Mouse (Mus musculus) hindbrain, embryonic 10.5 days (tissue): ENCODE measurements around the gene Cers3. TPM values are rescaled to one million over a fixed set of nuclear protein-coding genes. Genes with fewer than 3 reads are reported as not detected.

Experiments
- DNase-seq: peaks from one replicate; pipeline ENCODE4 v3.0.0-alpha.2; 2017; ENCODE audit warnings: low spot score
- H3K27ac ChIP-seq: fragments of 300-500 bp; sonication (generic); 2 replicates; pipeline ENCODE4 v1.5.1; 2016; ENCODE audit warnings: mild to moderate bottlenecking, moderate library complexity
- H3K27me3 ChIP-seq: fragments of 300-500 bp; sonication (generic); 2 replicates; pipeline ENCODE4 v1.6.1; 2016; ENCODE audit warnings: mild to moderate bottlenecking; ENCODE audit not compliant: poor library complexity, insufficient read depth, severe bottlenecking
- H3K36me3 ChIP-seq: fragments of 300-500 bp; sonication (generic); 2 replicates; pipeline ENCODE4 v1.6.1; 2016; ENCODE audit warnings: mild to moderate bottlenecking, moderate library complexity
- H3K4me1 ChIP-seq: fragments of 300-500 bp; sonication (generic); replicated peaks from 2 replicates; pipeline ENCODE4 v1.6.1; 2016; ENCODE audit warnings: mild to moderate bottlenecking
- H3K4me3 ChIP-seq: fragments of 300-500 bp; sonication (generic); 2 replicates; pipeline ENCODE4 v1.5.1; 2016; ENCODE audit warnings: mild to moderate bottlenecking, moderate library complexity
- H3K9me3 ChIP-seq: fragments of 300-500 bp; sonication (generic); 2 replicates; pipeline ENCODE4 v1.6.1; 2016; ENCODE audit warnings: mild to moderate bottlenecking, moderate library complexity
- WGBS: fragments of 180-500 bp; shearing (Covaris S2); methylation state at CpG from one replicate; pipeline ENCODE4 v1.1.7; 2016; 5-methylcytosine and 5-hydroxymethylcytosine counted together
- polyA plus RNA-seq: library from polyadenylated mRNA; unstranded; fragments of >200 nt; fragmentation: Nextera tagmentation; extraction: Ambion mirVana; gene quantifications from 2 replicates; pipeline ENCODE4 v1.2.1, GENCODE M21; 2016

The Cers3 gene
- polyA plus RNA-seq, 1 experiment from 2014 or later = 0.84 TPM

DNA sequence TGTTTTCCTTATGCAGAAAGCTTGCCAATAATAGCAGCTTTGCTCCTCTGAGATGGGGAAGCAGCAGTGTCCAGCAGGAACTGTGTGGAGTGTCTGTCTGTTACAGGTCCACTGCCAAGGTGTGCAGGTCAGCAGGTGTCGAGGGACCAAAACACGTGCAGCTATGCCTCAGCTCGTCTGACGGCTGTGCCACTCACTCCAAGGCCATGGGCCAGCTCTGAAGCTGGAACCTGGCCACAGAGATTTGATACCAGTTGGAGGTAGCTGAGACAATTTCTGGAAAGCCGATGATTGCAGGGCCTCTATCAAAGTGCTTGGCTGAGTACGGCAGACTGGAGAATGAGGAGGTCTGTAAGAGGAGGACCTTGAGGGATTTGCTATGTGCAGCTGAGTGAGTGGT is 72.2 kb downstream of the Cers3 start:
- H3K4me3 ChIP-seq = no peak overlapping the region
- no peaks in the 10 kb centered on the region for H3K27me3 ChIP-seq
- 91% methylated on average over 6 of the region's 6 CpGs for WGBS
- H3K27ac ChIP-seq = no peak overlapping the region
- DNase-seq = no peak
- no peaks in the 10 kb centered on the region for H3K36me3 ChIP-seq
- H3K9me3 ChIP-seq = no peaks in the 10 kb centered on the region
- H3K4me1 ChIP-seq = no peaks in the 10 kb centered on the region

- Histone ChIP-seq H3K4me3 (no peak overlapping the region), H3K4me1 (no peaks in the 10 kb centered on the region), H3K36me3 (no peaks in the 10 kb centered on the region), H3K27me3 (no peaks in the 10 kb centered on the region), H3K27ac (no peak overlapping the region), H3K9me3 (no peaks in the 10 kb centered on the region)
- 26% methylated on average over 6 of the region's 6 CpGs for WGBS
- DNase-seq = peak; percentile 58
These were observed 76.7 kb downstream of the Cers3 start for GRCm38 (mm10) chr7:66820034-66820433.

DNA sequence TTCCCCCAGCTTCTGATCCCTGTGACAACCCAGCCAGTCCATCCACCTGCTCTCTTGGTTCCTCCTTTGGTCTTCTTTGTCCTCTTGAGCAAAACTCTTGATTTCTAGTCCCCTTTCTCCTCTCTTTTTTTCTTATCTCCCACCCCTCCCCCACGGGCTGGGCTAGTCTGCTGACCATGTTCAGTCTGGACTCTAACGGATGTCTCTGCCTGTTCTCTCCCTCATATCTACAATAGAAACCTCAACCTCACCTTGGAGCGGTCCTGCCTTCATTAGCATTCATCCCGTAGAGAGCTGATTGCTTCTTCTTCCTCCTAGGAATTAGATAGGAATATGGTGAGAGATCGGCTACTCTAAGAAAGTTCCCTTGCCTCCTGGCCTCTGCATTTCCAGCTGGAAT is 87.5 kb downstream of the Cers3 start:
- 84% methylated on average over 5 of the region's 5 CpGs for WGBS
- no peaks in the 10 kb centered on the region for H3K36me3 ChIP-seq

DNA sequence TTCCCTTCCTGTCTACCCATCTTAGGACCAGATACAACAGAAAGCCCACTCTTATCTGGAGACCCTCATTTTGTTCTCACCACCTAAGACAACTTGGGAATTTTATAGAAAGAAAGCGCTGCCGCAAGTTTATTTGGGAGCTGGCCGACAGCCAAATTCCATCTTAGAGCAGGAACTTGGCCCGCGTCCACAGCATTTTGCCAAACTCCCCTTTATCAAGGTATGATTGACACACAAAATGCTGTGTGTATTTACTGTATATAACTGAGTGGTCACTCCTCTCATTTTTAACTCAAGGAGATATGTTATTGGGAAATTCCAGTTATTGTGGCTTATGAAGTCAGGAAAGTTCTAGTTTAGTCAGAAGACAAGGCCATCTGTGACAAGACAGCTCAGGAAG is 88.0 kb downstream of the Cers3 start:
- WGBS = 92% methylated on average over 5 of the region's 5 CpGs
- Histone ChIP-seq H3K36me3 (no peaks in the 10 kb centered on the region), H3K4me1 (no peaks in the 10 kb centered on the region; the same call in 1 of the 2 replicates), H3K27me3 (no peaks in the 10 kb centered on the region), H3K4me3 (no peak overlapping the region), H3K27ac (no peak overlapping the region), H3K9me3 (no peaks in the 10 kb centered on the region)
- DNase-seq = no peak

More for the DNA sequence above, 87.5 kb downstream of the Cers3 start:
- DNase-seq = no peak
- no peaks in the 10 kb centered on the region for H3K27me3 ChIP-seq
- no peak overlapping the region for H3K4me3 ChIP-seq
- no peak overlapping the region for H3K27ac ChIP-seq
- H3K4me1 ChIP-seq = no peaks in the 10 kb centered on the region; the same call in 1 of the 2 replicates
- H3K9me3 ChIP-seq = no peaks in the 10 kb centered on the region

- peaks cover 47% of the 10 kb centered on the region for H3K27me3 ChIP-seq
- H3K36me3 ChIP-seq = no peaks in the 10 kb centered on the region
- H3K4me3 ChIP-seq = peak within 1 kb of the TSS; percentile 81
- DNase-seq = peak; percentile 92
- H3K9me3 ChIP-seq = no peaks in the 10 kb centered on the region
- under 1% methylated on average over 30 of the region's 30 CpGs for WGBS
- H3K4me1 ChIP-seq = peaks cover 22% of the 10 kb centered on the region
- peak within 1 kb of the TSS; percentile 71 for H3K27ac ChIP-seq
These were observed 96.2 kb downstream of the Cers3 start, which contains the start of gene Adamts17 for GRCm38 (mm10) chr7:66839463-66840007. TSS of gene Adamts17 (plus strand) at chr7:66839735.

- DNase-seq = peak; percentile 56
- H3K27ac ChIP-seq = peak overlapping the region; percentile 71
- WGBS = under 1% methylated on average over 74 of the region's 76 CpGs
- H3K9me3 ChIP-seq = no peaks in the 10 kb centered on the region
- H3K36me3 ChIP-seq = no peaks in the 10 kb centered on the region
- peak overlapping the region; percentile 81 for H3K4me3 ChIP-seq
- peaks cover 22% of the 10 kb centered on the region for H3K4me1 ChIP-seq
- peaks cover 47% of the 10 kb centered on the region for H3K27me3 ChIP-seq
These were observed 96.9 kb downstream of the Cers3 start for GRCm38 (mm10) chr7:66840008-66840719.

DNA sequence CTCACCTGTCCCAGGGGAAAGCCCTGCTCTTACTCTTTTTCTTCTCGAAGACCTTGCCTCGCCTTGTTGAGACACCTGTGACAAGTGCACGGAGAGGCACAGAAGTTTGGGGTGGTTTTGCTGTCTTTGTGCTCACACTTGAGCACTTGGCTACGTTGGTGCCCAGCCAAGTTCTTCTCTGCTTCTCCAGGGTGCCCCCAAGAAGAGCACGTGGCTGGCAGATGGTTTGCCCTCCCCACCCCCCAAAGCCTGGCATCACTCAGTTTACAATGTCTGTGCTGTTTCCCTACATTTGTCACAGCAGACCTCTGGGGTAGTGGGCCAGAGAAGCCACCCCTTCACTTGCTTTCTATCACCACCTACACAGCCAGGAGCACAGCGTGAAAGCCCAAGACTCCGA is 97.9 kb downstream of the Cers3 start:
- WGBS = 81% methylated on average over 7 of the region's 7 CpGs
- Histone ChIP-seq H3K27me3 (peaks cover 47% of the 10 kb centered on the region), H3K27ac (no peak overlapping the region), H3K9me3 (no peaks in the 10 kb centered on the region), H3K4me3 (peak overlapping the region; percentile 81; the same call in 1 of the 2 replicates), H3K4me1 (peaks cover 22% of the 10 kb centered on the region), H3K36me3 (no peaks in the 10 kb centered on the region)
- DNase-seq = no peak

- Histone ChIP-seq H3K9me3 (no peaks in the 10 kb centered on the region), H3K27me3 (peaks cover 47% of the 10 kb centered on the region), H3K4me1 (peaks cover 22% of the 10 kb centered on the region), H3K36me3 (no peaks in the 10 kb centered on the region), H3K27ac (no peak overlapping the region), H3K4me3 (no peak overlapping the region)
- peak; percentile 68 for DNase-seq
- WGBS = 55% methylated on average over 10 of the region's 10 CpGs
These were observed 98.7 kb downstream of the Cers3 start for GRCm38 (mm10) chr7:66842021-66842420.

- WGBS = 65% methylated on average over 2 of the region's 2 CpGs
- Histone ChIP-seq H3K9me3 (no peaks in the 10 kb centered on the region), H3K27me3 (peaks cover 32% of the 10 kb centered on the region)
These were observed 100.5 kb downstream of the Cers3 start for GRCm38 (mm10) chr7:66843846-66844245.

DNA sequence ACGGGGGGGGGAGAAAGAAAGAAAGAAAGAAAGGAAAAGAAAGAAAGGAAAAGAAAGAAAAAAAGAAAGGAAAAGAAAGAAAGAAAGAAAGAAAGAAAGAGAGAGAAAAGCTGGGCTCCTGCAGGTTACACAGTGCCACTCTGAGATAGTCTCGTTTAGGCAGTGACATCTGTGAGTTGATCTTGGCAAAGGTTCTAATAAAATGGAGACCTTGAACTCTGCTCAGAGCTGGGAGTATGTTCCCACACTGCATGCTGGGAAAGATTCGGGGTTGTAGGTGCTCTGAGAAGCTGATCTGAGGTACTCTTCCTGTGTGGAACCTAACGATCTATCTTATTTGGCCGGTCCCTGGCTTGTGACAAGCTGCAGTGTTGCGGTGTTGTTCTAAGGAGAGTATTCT is 103.3 kb downstream of the Cers3 start:
- H3K9me3 ChIP-seq = no peaks in the 10 kb centered on the region
- no peak overlapping the region for H3K27ac ChIP-seq
- 85% methylated on average over 6 of the region's 6 CpGs for WGBS
- no peaks in the 10 kb centered on the region for H3K36me3 ChIP-seq
- H3K4me1 ChIP-seq = no peaks in the 10 kb centered on the region
- DNase-seq = no peak
- peaks cover 13% of the 10 kb centered on the region for H3K27me3 ChIP-seq
- H3K4me3 ChIP-seq = no peak overlapping the region

More at GRCm38 (mm10) chr7:66843846-66844245, 100.5 kb downstream of the Cers3 start:
- H3K27ac ChIP-seq = no peak overlapping the region
- DNase-seq = no peak
- peaks cover 22% of the 10 kb centered on the region for H3K4me1 ChIP-seq
- H3K4me3 ChIP-seq = no peak overlapping the region
- no peaks in the 10 kb centered on the region for H3K36me3 ChIP-seq

DNA sequence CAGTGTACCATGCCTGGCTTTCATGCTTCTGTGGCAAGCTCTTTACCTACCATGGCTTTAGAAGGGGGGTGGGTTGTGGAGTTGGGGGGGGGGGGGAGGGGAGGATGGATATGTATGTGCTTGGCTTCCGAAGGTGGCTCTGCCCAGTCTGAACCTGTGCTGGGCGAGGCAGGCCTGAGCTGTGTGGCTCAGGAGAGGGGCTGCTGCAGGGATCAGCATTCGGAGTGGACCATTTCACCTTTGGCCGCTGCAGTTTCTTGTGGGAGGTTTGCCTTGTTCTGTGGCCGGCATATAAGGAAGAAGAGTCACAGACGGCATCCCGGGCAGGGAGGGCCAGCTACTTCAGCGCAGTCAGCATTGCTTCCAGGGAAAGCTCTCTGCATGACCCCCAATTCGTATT is 104.0 kb downstream of the Cers3 start:
- no peaks in the 10 kb centered on the region for H3K4me1 ChIP-seq
- no peaks in the 10 kb centered on the region for H3K9me3 ChIP-seq
- H3K27ac ChIP-seq = no peak overlapping the region
- H3K36me3 ChIP-seq = no peaks in the 10 kb centered on the region
- WGBS = 90% methylated on average over 9 of the region's 9 CpGs
- H3K4me3 ChIP-seq = no peak overlapping the region
- H3K27me3 ChIP-seq = peaks cover 7% of the 10 kb centered on the region; the same call in 1 of the 2 replicates
- no peak for DNase-seq

DNA sequence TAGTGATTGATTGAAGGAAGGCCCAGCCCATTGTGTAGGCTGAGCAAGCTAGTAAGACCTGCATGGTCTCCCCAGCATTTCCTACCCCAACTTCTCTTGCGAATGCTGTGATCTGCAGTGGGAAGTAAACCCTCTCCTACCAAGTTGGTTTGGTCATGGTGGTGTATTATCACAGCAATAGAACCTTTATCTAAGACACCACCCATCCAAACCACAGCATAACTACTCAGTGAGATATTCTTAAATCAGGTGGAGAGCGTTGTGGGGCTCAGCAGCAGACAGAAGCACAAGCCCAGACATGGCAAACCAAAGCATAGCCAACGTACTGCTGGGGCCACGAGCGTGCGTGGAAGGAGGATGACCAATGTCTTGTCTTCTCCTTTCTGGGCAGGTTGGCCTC is 106.0 kb downstream of the Cers3 start:
- H3K9me3 ChIP-seq = no peaks in the 10 kb centered on the region
- H3K27ac ChIP-seq = no peak overlapping the region
- no peak overlapping the region for H3K4me3 ChIP-seq
- 92% methylated on average over 6 of the region's 6 CpGs for WGBS
- no peaks in the 10 kb centered on the region for H3K4me1 ChIP-seq
- no peaks in the 10 kb centered on the region for H3K36me3 ChIP-seq
- no peak for DNase-seq
- no peaks in the 10 kb centered on the region for H3K27me3 ChIP-seq

GRCm38 (mm10) chr7:66852164-66852563 is 108.9 kb downstream of the Cers3 start:
- Histone ChIP-seq H3K27me3 (no peaks in the 10 kb centered on the region), H3K9me3 (no peaks in the 10 kb centered on the region), H3K4me3 (no peak overlapping the region), H3K36me3 (no peaks in the 10 kb centered on the region), H3K27ac (no peak overlapping the region), H3K4me1 (no peaks in the 10 kb centered on the region)
- WGBS = 84% methylated on average over 3 of the region's 3 CpGs
- no peak for DNase-seq
